Mouse (Mus musculus): ENCODE data around the gene Cdpf1. TPM values are rescaled to one million over a fixed set of nuclear protein-coding genes. Genes with fewer than 3 reads are reported as not detected.

The Cdpf1 gene
- total and polyA plus RNA-seq, 3 experiments = 18.1 to 27.4 (median 26.4) TPM

DNA sequence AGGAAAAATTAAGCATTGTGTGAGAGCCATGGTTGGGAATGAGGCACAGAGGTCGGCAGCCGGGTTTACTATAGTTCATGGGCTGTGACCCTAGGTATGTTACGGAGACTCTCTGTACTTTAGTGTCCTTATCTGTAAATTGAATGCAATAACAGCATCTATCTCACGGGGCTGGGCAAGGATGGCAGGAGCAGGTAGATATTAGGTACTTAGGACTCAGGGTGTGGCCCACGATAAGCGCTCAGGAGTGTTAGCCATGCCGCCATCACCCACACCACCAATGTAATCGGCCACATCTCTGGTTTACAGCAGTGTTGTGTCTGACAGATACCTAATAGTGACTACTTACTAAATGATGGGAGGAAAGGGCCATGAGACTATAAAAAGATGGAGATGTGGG is 42.5 kb downstream of the Cdpf1 start:
- peaks cover under 1% of the 10 kb centered on the region for H3K9me3 ChIP-seq (replicated peaks; ENCODE audit: low read length)
- in situ Hi-C loops (cut with MboI; ENCODE audit: low pct_ligation_motif_present, low pct_unique_long_range_greater_than_20kb, low sequenced_read_pairs) (no loop called here), dilution Hi-C loops (cut with MboI; ENCODE audit: extremely low pct_ligation_motif_present, extremely low pct_unique_long_range_greater_than_20kb, low sequenced_read_pairs) (no loop called here)
- TF ChIP-seq ZNF384 (IDR thresholded peaks at IDR 0.05; ENCODE audit: low read depth, low read length) (no peak), MAX (IDR thresholded peaks at IDR 0.05; ENCODE audit: low read length) (no peak), ZC3H11A (IDR thresholded peaks at IDR 0.05; ENCODE audit: low read depth, low read length) (no peak), ELF1 (IDR thresholded peaks at IDR 0.05; ENCODE audit: low read depth, low read length) (no peak), GABPA (IDR thresholded peaks at IDR 0.05; ENCODE audit: insufficient replicate concordance, low read depth, low read length) (no peak), UBTF (IDR thresholded peaks at IDR 0.05; ENCODE audit: low read depth, low read length) (no peak), ZMIZ1 (IDR thresholded peaks at IDR 0.05; ENCODE audit: low read depth, low read length) (no peak), JUND (conservative IDR thresholded peaks at IDR 0.05; ENCODE audit: low read depth, low read length) (no peak), POLR2A (IDR thresholded peaks at IDR 0.05; ENCODE audit: low read depth, low read length) (no peak), TCF12 (IDR thresholded peaks at IDR 0.05; ENCODE audit: low read depth, low read length) (no peak), EP300 (IDR thresholded peaks at IDR 0.05; ENCODE audit: low read length) (no peak), NRF1 (IDR thresholded peaks at IDR 0.05; ENCODE audit: low read depth, low read length) (no peak), RCOR1 (conservative IDR thresholded peaks at IDR 0.05; ENCODE audit: low read depth, low read length) (no peak), MXI1 (IDR thresholded peaks at IDR 0.05; ENCODE audit: low read depth, low read length) (no peak), POLR2AphosphoS2 (IDR thresholded peaks at IDR 0.05; ENCODE audit: low read depth, low read length) (no peak), KAT2A (IDR thresholded peaks at IDR 0.05; ENCODE audit: insufficient replicate concordance, low read length) (no peak), TBP (conservative IDR thresholded peaks at IDR 0.05; ENCODE audit: low read depth, low read length) (no peak), CHD2 (IDR thresholded peaks at IDR 0.05; ENCODE audit: low read length) (no peak), SMC3 (IDR thresholded peaks at IDR 0.05; ENCODE audit: low read depth, low read length) (no peak), ZKSCAN1 (IDR thresholded peaks at IDR 0.05; ENCODE audit: borderline replicate concordance, low read depth, low read length) (no peak)
- H3K27ac ChIP-seq (ENCODE audit: insufficient read depth, low read depth) = no peak overlapping the region
- no peaks in the 10 kb centered on the region for H3K4me1 ChIP-seq (ENCODE audit: control insufficient read depth in 1 of 2, insufficient read depth in 2 of 2)
- H3K27me3 ChIP-seq (replicated peaks) = peaks cover 77% of the 10 kb centered on the region
- no peak overlapping the region for H3K4me3 ChIP-seq (replicated peaks in 1 of 3; ENCODE audit: low read depth in 2 of 3, low read length in 2 of 3, poor library complexity in 1 of 3)
- no peak overlapping the region for H3K4me2 ChIP-seq (ENCODE audit: insufficient read depth, low read depth, poor library complexity, severe bottlenecking)
- no peaks in the 10 kb centered on the region for H3K79me2 ChIP-seq (replicated peaks; ENCODE audit: control insufficient read depth, extremely low read depth, insufficient read depth, poor library complexity, severe bottlenecking)
- no peak for DNase-seq (ENCODE audit: extremely low read depth)
- no peaks in the 10 kb centered on the region for H3K36me3 ChIP-seq (replicated peaks in 1 of 2; ENCODE audit: control insufficient read depth in 1 of 2, insufficient read depth in 1 of 2, low read length in 1 of 2)
- no peak overlapping the region for H3K9ac ChIP-seq (ENCODE audit: insufficient read depth, low read depth)

GRCm38 (mm10) chr15:85766677-85767076 is 44.8 kb downstream of the Cdpf1 start:
- no peaks in the 10 kb centered on the region for H3K4me1 ChIP-seq (ENCODE audit: control insufficient read depth in 1 of 2, insufficient read depth in 2 of 2)
- H3K9me3 ChIP-seq (replicated peaks; ENCODE audit: low read length) = peaks cover 3% of the 10 kb centered on the region
- no peak overlapping the region for H3K27ac ChIP-seq (ENCODE audit: insufficient read depth, low read depth)
- H3K9ac ChIP-seq (ENCODE audit: insufficient read depth, low read depth) = no peak overlapping the region
- peaks cover 77% of the 10 kb centered on the region for H3K27me3 ChIP-seq (replicated peaks)
- in situ Hi-C loops (cut with MboI; ENCODE audit: low pct_ligation_motif_present, low pct_unique_long_range_greater_than_20kb, low sequenced_read_pairs) = no loop called here
- no peak for DNase-seq (ENCODE audit: extremely low read depth)
- no peaks in the 10 kb centered on the region for H3K79me2 ChIP-seq (replicated peaks; ENCODE audit: control insufficient read depth, extremely low read depth, insufficient read depth, poor library complexity, severe bottlenecking)
- no peak overlapping the region for H3K4me2 ChIP-seq (ENCODE audit: insufficient read depth, low read depth, poor library complexity, severe bottlenecking)
- TF ChIP-seq ZC3H11A (IDR thresholded peaks at IDR 0.05; ENCODE audit: low read depth, low read length) (no peak), NELFE (IDR thresholded peaks at IDR 0.05; ENCODE audit: low read depth, low read length) (no peak), UBTF (IDR thresholded peaks at IDR 0.05; ENCODE audit: low read depth, low read length) (no peak), ZKSCAN1 (IDR thresholded peaks at IDR 0.05; ENCODE audit: borderline replicate concordance, low read depth, low read length) (no peak), SIN3A (IDR thresholded peaks at IDR 0.05; ENCODE audit: low read length) (no peak), CTCF (conservative IDR thresholded peaks at IDR 0.05 in 1 of 2, IDR thresholded peaks at IDR 0.05 in 1 of 2; ENCODE audit: low read depth in 2 of 2, low read length in 2 of 2) (no peak), MXI1 (IDR thresholded peaks at IDR 0.05; ENCODE audit: low read depth, low read length) (no peak)
- no peaks in the 10 kb centered on the region for H3K36me3 ChIP-seq (replicated peaks in 1 of 2; ENCODE audit: control insufficient read depth in 1 of 2, insufficient read depth in 1 of 2, low read length in 1 of 2)
- dilution Hi-C loops (cut with MboI; ENCODE audit: extremely low pct_ligation_motif_present, extremely low pct_unique_long_range_greater_than_20kb, low sequenced_read_pairs) = no loop called here
- H3K4me3 ChIP-seq (replicated peaks in 1 of 3; ENCODE audit: low read depth in 2 of 3, low read length in 2 of 3, poor library complexity in 1 of 3) = no peak overlapping the region

Measured in CH12.LX (cell line).